Mouse (Mus musculus): Measurements from ENCODE around the gene Tmem132d. TPM values are rescaled to one million over a fixed set of nuclear protein-coding genes. Genes with fewer than 3 reads are reported as not detected.

The Tmem132d gene
- polyA plus RNA-seq (2012; ENCODE audit: insufficient read depth, insufficient read length, missing spikeins): not detected in 2 replicates

GRCm38 (mm10) chr5:128432916-128433315 is at the start of gene Tmem132d:
Tmem132d (minus strand) TSS chr5:128433077.
- no peak for TF ChIP-seq POLR2A (IDR thresholded peaks at IDR 0.05; ENCODE audit: borderline replicate concordance, low read depth, low read length)
- no peak within 1 kb of the TSS for H3K4me3 ChIP-seq (ENCODE audit: insufficient read depth, low read length)
- H3K27ac ChIP-seq (ENCODE audit: insufficient read depth, low read depth, low read length): no peak within 1 kb of the TSS
- H3K4me1 ChIP-seq (ENCODE audit: control insufficient read depth, insufficient read depth, low read length): no peaks in the 10 kb centered on the region

DNA sequence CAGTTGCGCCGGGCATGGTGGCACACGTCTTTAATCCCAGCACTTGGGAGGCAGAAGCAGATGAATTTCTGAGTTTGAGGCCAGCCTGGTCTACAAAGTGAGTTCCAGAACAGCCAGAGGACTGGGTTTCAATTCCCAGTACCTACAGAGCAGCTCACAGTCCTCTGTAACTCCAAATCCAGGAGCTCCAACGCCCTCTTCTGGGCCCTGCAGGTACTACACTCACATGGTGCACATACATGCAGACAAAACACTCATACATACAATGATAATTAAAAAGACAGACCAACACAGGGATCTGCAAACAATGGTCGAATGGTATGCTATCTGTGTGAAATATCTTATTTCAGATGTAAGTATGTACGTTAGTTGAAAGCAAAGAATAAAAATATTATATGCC is 47.9 kb upstream of the Tmem132d start:
- no peak for TF ChIP-seq CTCF (IDR thresholded peaks at IDR 0.05; ENCODE audit: low read depth, low read length)
- no peak for TF ChIP-seq POLR2A (IDR thresholded peaks at IDR 0.05; ENCODE audit: borderline replicate concordance, low read depth, low read length)
- H3K27ac ChIP-seq (ENCODE audit: insufficient read depth, low read depth, low read length): no peak overlapping the region
- no peaks in the 10 kb centered on the region for H3K4me1 ChIP-seq (ENCODE audit: control insufficient read depth, insufficient read depth, low read length)
- no peak overlapping the region for H3K4me3 ChIP-seq (ENCODE audit: insufficient read depth, low read length)

- no peak overlapping the region for H3K27ac ChIP-seq (ENCODE audit: insufficient read depth, low read depth, low read length)
- no peak overlapping the region for H3K4me3 ChIP-seq (ENCODE audit: insufficient read depth, low read length)
- H3K4me1 ChIP-seq (ENCODE audit: control insufficient read depth, insufficient read depth, low read length): no peaks in the 10 kb centered on the region
- TF ChIP-seq CTCF (IDR thresholded peaks at IDR 0.05; ENCODE audit: low read depth, low read length): no peak
- TF ChIP-seq POLR2A (IDR thresholded peaks at IDR 0.05; ENCODE audit: borderline replicate concordance, low read depth, low read length): no peak
Observed at GRCm38 (mm10) chr5:128475372-128475771, 42.5 kb upstream of the Tmem132d start.

GRCm38 (mm10) chr5:128469812-128470211 is 36.9 kb upstream of the Tmem132d start:
- H3K27ac ChIP-seq (ENCODE audit: insufficient read depth, low read depth, low read length): no peak overlapping the region
- TF ChIP-seq CTCF (IDR thresholded peaks at IDR 0.05; ENCODE audit: low read depth, low read length) (no peak), POLR2A (IDR thresholded peaks at IDR 0.05; ENCODE audit: borderline replicate concordance, low read depth, low read length) (no peak)
- H3K4me1 ChIP-seq (ENCODE audit: control insufficient read depth, insufficient read depth, low read length): no peaks in the 10 kb centered on the region
- no peak overlapping the region for H3K4me3 ChIP-seq (ENCODE audit: insufficient read depth, low read length)

DNA sequence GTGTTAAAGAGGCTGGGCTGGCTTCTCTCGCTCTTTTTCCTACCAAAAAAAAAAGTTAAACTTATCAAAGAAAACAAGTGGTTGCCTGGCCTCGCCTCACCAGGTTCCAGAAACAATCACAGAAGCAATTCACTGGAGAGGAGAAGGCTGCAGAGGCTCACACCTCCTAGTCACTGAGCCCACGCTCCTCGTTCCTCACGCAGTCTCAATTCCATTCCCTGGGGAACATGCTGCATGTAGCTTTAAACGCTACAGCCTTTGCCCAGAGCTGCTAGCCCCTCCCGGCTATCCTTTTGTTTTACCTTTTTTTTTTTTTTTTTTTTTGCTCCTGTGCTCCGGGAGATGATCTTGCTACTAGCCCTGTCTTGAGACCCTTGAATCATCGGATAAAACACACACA is 31.6 kb upstream of the Tmem132d start:
- Histone ChIP-seq H3K27ac (ENCODE audit: insufficient read depth, low read depth, low read length) (no peak overlapping the region), H3K4me1 (ENCODE audit: control insufficient read depth, insufficient read depth, low read length) (no peaks in the 10 kb centered on the region), H3K4me3 (ENCODE audit: insufficient read depth, low read length) (no peak overlapping the region)
- TF ChIP-seq CTCF (IDR thresholded peaks at IDR 0.05; ENCODE audit: low read depth, low read length) (no peak), POLR2A (IDR thresholded peaks at IDR 0.05; ENCODE audit: borderline replicate concordance, low read depth, low read length) (no peak)

GRCm38 (mm10) chr5:128460605-128461004 is 27.7 kb upstream of the Tmem132d start:
- no peak overlapping the region for H3K27ac ChIP-seq (ENCODE audit: insufficient read depth, low read depth, low read length)
- no peaks in the 10 kb centered on the region for H3K4me1 ChIP-seq (ENCODE audit: control insufficient read depth, insufficient read depth, low read length)
- TF ChIP-seq CTCF (IDR thresholded peaks at IDR 0.05; ENCODE audit: low read depth, low read length) (no peak), POLR2A (IDR thresholded peaks at IDR 0.05; ENCODE audit: borderline replicate concordance, low read depth, low read length) (no peak)
- H3K4me3 ChIP-seq (ENCODE audit: insufficient read depth, low read length): no peak overlapping the region

- TF ChIP-seq CTCF (IDR thresholded peaks at IDR 0.05; ENCODE audit: low read depth, low read length): no peak
- TF ChIP-seq POLR2A (IDR thresholded peaks at IDR 0.05; ENCODE audit: borderline replicate concordance, low read depth, low read length): no peak
- Histone ChIP-seq H3K27ac (ENCODE audit: insufficient read depth, low read depth, low read length) (no peak overlapping the region), H3K4me3 (ENCODE audit: insufficient read depth, low read length) (no peak overlapping the region), H3K4me1 (ENCODE audit: control insufficient read depth, insufficient read depth, low read length) (no peaks in the 10 kb centered on the region)
Observed at GRCm38 (mm10) chr5:128455732-128456131, 22.9 kb upstream of the Tmem132d start.

- no peak overlapping the region for H3K4me3 ChIP-seq (ENCODE audit: insufficient read depth, low read length)
- no peak for TF ChIP-seq CTCF (IDR thresholded peaks at IDR 0.05; ENCODE audit: low read depth, low read length)
- TF ChIP-seq POLR2A (IDR thresholded peaks at IDR 0.05; ENCODE audit: borderline replicate concordance, low read depth, low read length): no peak
- no peaks in the 10 kb centered on the region for H3K4me1 ChIP-seq (ENCODE audit: control insufficient read depth, insufficient read depth, low read length)
- H3K27ac ChIP-seq (ENCODE audit: insufficient read depth, low read depth, low read length): no peak overlapping the region
Observed at GRCm38 (mm10) chr5:128452196-128452595, 19.3 kb upstream of the Tmem132d start.

- no peak for TF ChIP-seq POLR2A (IDR thresholded peaks at IDR 0.05; ENCODE audit: borderline replicate concordance, low read depth, low read length)
- no peak for TF ChIP-seq CTCF (IDR thresholded peaks at IDR 0.05; ENCODE audit: low read depth, low read length)
- no peaks in the 10 kb centered on the region for H3K4me1 ChIP-seq (ENCODE audit: control insufficient read depth, insufficient read depth, low read length)
- no peak overlapping the region for H3K27ac ChIP-seq (ENCODE audit: insufficient read depth, low read depth, low read length)
- H3K4me3 ChIP-seq (ENCODE audit: insufficient read depth, low read length): no peak overlapping the region
Observed at GRCm38 (mm10) chr5:128450808-128451207, 17.9 kb upstream of the Tmem132d start.

- TF ChIP-seq CTCF (IDR thresholded peaks at IDR 0.05; ENCODE audit: low read depth, low read length) (no peak), POLR2A (IDR thresholded peaks at IDR 0.05; ENCODE audit: borderline replicate concordance, low read depth, low read length) (no peak)
- Histone ChIP-seq H3K27ac (ENCODE audit: insufficient read depth, low read depth, low read length) (no peak overlapping the region), H3K4me1 (ENCODE audit: control insufficient read depth, insufficient read depth, low read length) (no peaks in the 10 kb centered on the region), H3K4me3 (ENCODE audit: insufficient read depth, low read length) (no peak overlapping the region)
Observed at GRCm38 (mm10) chr5:128444876-128445275, 12.0 kb upstream of the Tmem132d start.

DNA sequence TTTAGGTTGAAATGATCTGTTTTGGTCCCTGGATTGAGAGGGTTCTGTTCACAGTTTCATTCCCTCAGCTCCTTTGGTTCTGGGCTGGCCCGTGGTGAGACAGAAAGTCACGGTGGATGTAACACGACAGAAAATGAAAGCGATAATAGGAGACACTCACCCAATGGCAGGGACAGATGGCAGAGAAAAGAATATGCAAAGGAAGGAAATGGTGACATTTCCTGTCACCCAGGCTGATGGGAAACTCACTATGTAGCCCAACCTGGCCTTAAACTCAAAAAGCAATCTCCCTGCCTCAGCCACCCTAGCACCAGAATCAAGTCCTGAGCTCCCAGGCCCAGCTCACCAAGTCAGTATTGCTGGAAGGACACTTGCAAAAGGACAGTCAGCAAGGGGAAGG is 11.0 kb upstream of the Tmem132d start:
- Histone ChIP-seq H3K27ac (ENCODE audit: insufficient read depth, low read depth, low read length) (no peak overlapping the region), H3K4me1 (ENCODE audit: control insufficient read depth, insufficient read depth, low read length) (no peaks in the 10 kb centered on the region), H3K4me3 (ENCODE audit: insufficient read depth, low read length) (no peak overlapping the region)
- TF ChIP-seq CTCF (IDR thresholded peaks at IDR 0.05; ENCODE audit: low read depth, low read length) (no peak), POLR2A (IDR thresholded peaks at IDR 0.05; ENCODE audit: borderline replicate concordance, low read depth, low read length) (no peak)

Data from bone marrow macrophage, adult 2 months (primary cell).